Mouse (Mus musculus): ENCODE data around the gene Gm14326.
"Not testable (repeated sequence)": the region's sequence is repeated elsewhere in the genome, so short reads cannot be mapped to it uniquely, and the experiment has no call there.

Gene Gm14326

GRCm38 (mm10) chr2:177957145-177957544 is at the start of gene Gm14326:
Gm14326 (minus strand) TSS chr2:177957297.
- in situ Hi-C loops (cut with MboI; ENCODE audit: low pct_unique_long_range_greater_than_20kb in 1 of 2, low sequenced_read_pairs in 2 of 2, unreplicated experiment in 1 of 2), result not testable (repeated sequence)

- in situ Hi-C loops (cut with MboI; ENCODE audit: low pct_unique_long_range_greater_than_20kb in 1 of 2, low sequenced_read_pairs in 2 of 2, unreplicated experiment in 1 of 2), result not testable (repeated sequence)
These were observed 17.7 kb upstream of the Gm14326 start for GRCm38 (mm10) chr2:177974814-177975213.

GRCm38 (mm10) chr2:177956734-177957133 is 363 bp downstream of the Gm14326 start:
- in situ Hi-C loops (cut with MboI; ENCODE audit: low pct_unique_long_range_greater_than_20kb in 1 of 2, low sequenced_read_pairs in 2 of 2, unreplicated experiment in 1 of 2), result not testable (repeated sequence)

- in situ Hi-C loops (cut with MboI; ENCODE audit: low pct_unique_long_range_greater_than_20kb in 1 of 2, low sequenced_read_pairs in 2 of 2, unreplicated experiment in 1 of 2), result not testable (repeated sequence)
These were observed 31.5 kb downstream of the Gm14326 start, which contains the start of gene Zfp972 for GRCm38 (mm10) chr2:177925563-177926103. Zfp972 (minus strand) TSS chr2:177925613.

- in situ Hi-C loops (cut with MboI; ENCODE audit: low pct_unique_long_range_greater_than_20kb in 1 of 2, low sequenced_read_pairs in 2 of 2, unreplicated experiment in 1 of 2), result not testable (repeated sequence)
These were observed 53.8 kb downstream of the Gm14326 start for GRCm38 (mm10) chr2:177903276-177903675.

GRCm38 (mm10) chr2:177898171-177898570 is 58.9 kb downstream of the Gm14326 start:
- in situ Hi-C loops (cut with MboI; ENCODE audit: low pct_unique_long_range_greater_than_20kb in 1 of 2, low sequenced_read_pairs in 2 of 2, unreplicated experiment in 1 of 2), result not testable (repeated sequence)

- in situ Hi-C loops (cut with MboI; ENCODE audit: low pct_unique_long_range_greater_than_20kb in 1 of 2, low sequenced_read_pairs in 2 of 2, unreplicated experiment in 1 of 2), result not testable (repeated sequence)
These were observed 60.0 kb downstream of the Gm14326 start, which contains the start of gene Gm14327 for GRCm38 (mm10) chr2:177897046-177897578. Gm14327 (plus strand) TSS chr2:177897096.

- in situ Hi-C loops (cut with MboI; ENCODE audit: low pct_unique_long_range_greater_than_20kb in 1 of 2, low sequenced_read_pairs in 2 of 2, unreplicated experiment in 1 of 2), result not testable (repeated sequence)
These were observed 69.4 kb downstream of the Gm14326 start for GRCm38 (mm10) chr2:177887743-177888142.

Measured in mouse embryonic stem cell (cell line).